Mouse (Mus musculus): ENCODE results near the gene Veph1. TPM values are rescaled to one million over a fixed set of nuclear protein-coding genes. Genes with fewer than 3 reads are reported as not detected.

The Veph1 gene
- polyA plus RNA-seq, 1 experiment = not detected

GRCm38 (mm10) chr3:66078026-66078721 is 218.5 kb downstream of the Veph1 start:
- WGBS = 91% methylated on average over 23 of the region's 23 CpGs
- no peak overlapping the region for H3K4me3 ChIP-seq (ENCODE audit: insufficient read depth, low read depth, low read length)
- H3K27ac ChIP-seq (ENCODE audit: insufficient read depth, low read depth, low read length) = no peak overlapping the region
- no peaks in the 10 kb centered on the region for H3K4me1 ChIP-seq (ENCODE audit: control insufficient read depth, insufficient read depth, low read length)
- TF ChIP-seq POLR2A (IDR thresholded peaks at IDR 0.05; ENCODE audit: insufficient read depth, low read depth, low read length) = no peak
- TF ChIP-seq CTCF (IDR thresholded peaks at IDR 0.05; ENCODE audit: insufficient read depth, low read depth, low read length) = no peak

- 96% methylated on average over 1 of the region's 1 CpGs for WGBS
These were observed 226.4 kb downstream of the Veph1 start for GRCm38 (mm10) chr3:66070274-66070673.

GRCm38 (mm10) chr3:66063881-66064280 is 232.8 kb downstream of the Veph1 start:
- no peaks in the 10 kb centered on the region for H3K4me1 ChIP-seq (ENCODE audit: control insufficient read depth, insufficient read depth, low read length)
- no peak overlapping the region for H3K27ac ChIP-seq (ENCODE audit: insufficient read depth, low read depth, low read length)
- 56% methylated on average over 6 of the region's 6 CpGs for WGBS
- TF ChIP-seq CTCF (IDR thresholded peaks at IDR 0.05; ENCODE audit: insufficient read depth, low read depth, low read length) (no peak), POLR2A (IDR thresholded peaks at IDR 0.05; ENCODE audit: insufficient read depth, low read depth, low read length) (no peak)
- H3K4me3 ChIP-seq (ENCODE audit: insufficient read depth, low read depth, low read length) = no peak overlapping the region

More at GRCm38 (mm10) chr3:66070274-66070673, 226.4 kb downstream of the Veph1 start:
- TF ChIP-seq POLR2A (IDR thresholded peaks at IDR 0.05; ENCODE audit: insufficient read depth, low read depth, low read length) = no peak
- no peak for TF ChIP-seq CTCF (IDR thresholded peaks at IDR 0.05; ENCODE audit: insufficient read depth, low read depth, low read length)
- Histone ChIP-seq H3K27ac (ENCODE audit: insufficient read depth, low read depth, low read length) (no peak overlapping the region), H3K4me3 (ENCODE audit: insufficient read depth, low read depth, low read length) (no peak overlapping the region), H3K4me1 (ENCODE audit: control insufficient read depth, insufficient read depth, low read length) (no peaks in the 10 kb centered on the region)

GRCm38 (mm10) chr3:66056912-66057311 is 239.7 kb downstream of the Veph1 start:
- Histone ChIP-seq H3K27ac (ENCODE audit: insufficient read depth, low read depth, low read length) (no peak overlapping the region), H3K4me3 (ENCODE audit: insufficient read depth, low read depth, low read length) (no peak overlapping the region), H3K4me1 (ENCODE audit: control insufficient read depth, insufficient read depth, low read length) (no peaks in the 10 kb centered on the region)
- 98% methylated on average over 16 of the region's 16 CpGs for WGBS
- TF ChIP-seq CTCF (IDR thresholded peaks at IDR 0.05; ENCODE audit: insufficient read depth, low read depth, low read length) = no peak

- WGBS = 95% methylated on average over 7 of the region's 7 CpGs
- no peak for TF ChIP-seq POLR2A (IDR thresholded peaks at IDR 0.05; ENCODE audit: insufficient read depth, low read depth, low read length)
- TF ChIP-seq CTCF (IDR thresholded peaks at IDR 0.05; ENCODE audit: insufficient read depth, low read depth, low read length) = no peak
- Histone ChIP-seq H3K27ac (ENCODE audit: insufficient read depth, low read depth, low read length) (no peak overlapping the region), H3K4me1 (ENCODE audit: control insufficient read depth, insufficient read depth, low read length) (no peaks in the 10 kb centered on the region), H3K4me3 (ENCODE audit: insufficient read depth, low read depth, low read length) (no peak overlapping the region)
These were observed 241.0 kb downstream of the Veph1 start for GRCm38 (mm10) chr3:66055652-66056051.

GRCm38 (mm10) chr3:66050092-66050886 is 246.3 kb downstream of the Veph1 start:
- no peaks in the 10 kb centered on the region for H3K4me1 ChIP-seq (ENCODE audit: control insufficient read depth, insufficient read depth, low read length)
- TF ChIP-seq POLR2A (IDR thresholded peaks at IDR 0.05; ENCODE audit: insufficient read depth, low read depth, low read length) (no peak), CTCF (IDR thresholded peaks at IDR 0.05; ENCODE audit: insufficient read depth, low read depth, low read length) (no peak)
- H3K4me3 ChIP-seq (ENCODE audit: insufficient read depth, low read depth, low read length) = no peak overlapping the region
- H3K27ac ChIP-seq (ENCODE audit: insufficient read depth, low read depth, low read length) = no peak overlapping the region
- 31% methylated on average over 10 of the region's 10 CpGs for WGBS

GRCm38 (mm10) chr3:66040857-66041494 is 255.7 kb downstream of the Veph1 start:
- Histone ChIP-seq H3K4me1 (ENCODE audit: control insufficient read depth, insufficient read depth, low read length) (no peaks in the 10 kb centered on the region), H3K4me3 (ENCODE audit: insufficient read depth, low read depth, low read length) (no peak overlapping the region), H3K27ac (ENCODE audit: insufficient read depth, low read depth, low read length) (no peak overlapping the region)
- TF ChIP-seq POLR2A (IDR thresholded peaks at IDR 0.05; ENCODE audit: insufficient read depth, low read depth, low read length) (no peak), CTCF (IDR thresholded peaks at IDR 0.05; ENCODE audit: insufficient read depth, low read depth, low read length) (no peak)
- 84% methylated on average over 5 of the region's 5 CpGs for WGBS

- 91% methylated on average over 5 of the region's 5 CpGs for WGBS
- no peak overlapping the region for H3K27ac ChIP-seq (ENCODE audit: insufficient read depth, low read depth, low read length)
- H3K4me3 ChIP-seq (ENCODE audit: insufficient read depth, low read depth, low read length) = no peak overlapping the region
- TF ChIP-seq POLR2A (IDR thresholded peaks at IDR 0.05; ENCODE audit: insufficient read depth, low read depth, low read length) = no peak
- TF ChIP-seq CTCF (IDR thresholded peaks at IDR 0.05; ENCODE audit: insufficient read depth, low read depth, low read length) = no peak
- no peaks in the 10 kb centered on the region for H3K4me1 ChIP-seq (ENCODE audit: control insufficient read depth, insufficient read depth, low read length)
These were observed 261.4 kb downstream of the Veph1 start for GRCm38 (mm10) chr3:66035226-66035625.

GRCm38 (mm10) chr3:66033346-66033745 is 263.3 kb downstream of the Veph1 start:
- TF ChIP-seq CTCF (IDR thresholded peaks at IDR 0.05; ENCODE audit: insufficient read depth, low read depth, low read length) (no peak), POLR2A (IDR thresholded peaks at IDR 0.05; ENCODE audit: insufficient read depth, low read depth, low read length) (no peak)
- H3K4me1 ChIP-seq (ENCODE audit: control insufficient read depth, insufficient read depth, low read length) = no peaks in the 10 kb centered on the region
- 42% methylated on average over 2 of the region's 2 CpGs for WGBS
- no peak overlapping the region for H3K27ac ChIP-seq (ENCODE audit: insufficient read depth, low read depth, low read length)
- H3K4me3 ChIP-seq (ENCODE audit: insufficient read depth, low read depth, low read length) = no peak overlapping the region

All from olfactory bulb, adult 2 months (tissue).